Mouse (Mus musculus) thymus, adult 2 months (tissue): ENCODE results near the gene Rab37.

Source experiments
- CTCF ChIP-seq: fragments of 200-500 bp; IDR thresholded peaks from 2 replicates; pipeline ENCODE4 v1.5.1; 2012; ENCODE audit warnings: mild to moderate bottlenecking, control low read depth, low read length, moderate library complexity, borderline replicate concordance; ENCODE audit not compliant: control insufficient read depth, poor library complexity, insufficient read depth; ENCODE audit errors: extremely low read depth
- POLR2A ChIP-seq: fragments of 200-500 bp; IDR thresholded peaks from 2 replicates; pipeline ENCODE4 v1.6.1; 2012; ENCODE audit warnings: mild to moderate bottlenecking, low read length, control low read depth, moderate library complexity; ENCODE audit not compliant: control insufficient read depth, poor library complexity, insufficient read depth; ENCODE audit errors: extremely low read depth

DNA sequence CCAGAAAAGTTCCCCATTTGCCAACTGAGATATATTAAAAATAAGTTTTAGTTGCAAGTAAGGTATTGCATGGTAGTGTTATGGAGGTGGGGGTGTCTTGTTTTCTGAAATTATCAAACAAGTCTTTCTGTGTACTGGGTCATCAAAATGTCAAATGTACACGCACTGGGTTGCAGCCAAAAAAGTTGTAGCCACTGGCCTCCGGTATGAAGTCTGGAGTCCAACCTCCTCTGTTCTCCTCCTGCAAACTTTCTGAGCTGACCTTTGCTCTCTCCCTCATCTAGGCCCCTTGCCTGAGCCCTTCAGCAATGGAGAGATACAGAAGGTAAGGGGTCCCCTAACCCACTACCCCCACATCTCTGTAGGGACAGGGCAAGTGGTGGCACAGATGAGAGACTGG is 87.5 kb downstream of the Rab37 start:
- TF ChIP-seq POLR2A (no peak), CTCF (no peak)
